Mouse (Mus musculus) mouse embryonic stem cell (cell line): Measurements from ENCODE around the gene Papss1.
"Not testable (repeated sequence)": the region's sequence is repeated elsewhere in the genome, so short reads cannot be mapped to it uniquely, and the experiment has no call there.

ENCODE experiments used
- in situ Hi-C, 2 experiments: fragments of 300-500 bp; cut with MboI; formaldehyde crosslinking; loops; 1 replicate in 1 of 2; 3 replicates in 1 of 2; pipeline ENCODE4 v1.14.3; 2019 to 2020; ENCODE audit warnings: low sequenced_read_pairs in 2 of 2, low pct_unique_long_range_greater_than_20kb in 1 of 2, mixed read lengths in 1 of 2; ENCODE audit not compliant: unreplicated experiment in 1 of 2

The Papss1 gene

GRCm38 (mm10) chr3:131564430-131565256, at the start of gene Papss1:
Papss1 (plus strand) TSS chr3:131564768.
- in situ Hi-C loops = no loop called here

- in situ Hi-C loops = no loop called here
These were observed 48.1 kb upstream of the Papss1 start for GRCm38 (mm10) chr3:131516332-131516999.

- in situ Hi-C loops = no loop called here
These were observed 46.8 kb upstream of the Papss1 start for GRCm38 (mm10) chr3:131517756-131518155.

- in situ Hi-C loops = no loop called here
These were observed 43.4 kb upstream of the Papss1 start for GRCm38 (mm10) chr3:131521206-131521605.

GRCm38 (mm10) chr3:131522243-131522642, 42.3 kb upstream of the Papss1 start:
- in situ Hi-C loops = no loop called here

- in situ Hi-C loops = no loop called here
These were observed 40.8 kb upstream of the Papss1 start for GRCm38 (mm10) chr3:131523749-131524148.

GRCm38 (mm10) chr3:131524210-131524609, 40.4 kb upstream of the Papss1 start:
- in situ Hi-C loops = no loop called here

- in situ Hi-C loops = no loop called here
These were observed 39.8 kb upstream of the Papss1 start for GRCm38 (mm10) chr3:131524779-131525178.

GRCm38 (mm10) chr3:131525229-131525628, 39.3 kb upstream of the Papss1 start:
- in situ Hi-C loops = no loop called here

- in situ Hi-C loops = no loop called here
These were observed 23.2 kb upstream of the Papss1 start for GRCm38 (mm10) chr3:131541244-131541942.

- in situ Hi-C loops = not testable (repeated sequence)
These were observed 17.0 kb upstream of the Papss1 start for GRCm38 (mm10) chr3:131547562-131547961.

GRCm38 (mm10) chr3:131550046-131550445, 14.5 kb upstream of the Papss1 start:
- in situ Hi-C loops = no loop called here

- in situ Hi-C loops = no loop called here
These were observed 12.0 kb upstream of the Papss1 start for GRCm38 (mm10) chr3:131552349-131553254.

- in situ Hi-C loops = no loop called here
These were observed 8.8 kb upstream of the Papss1 start for GRCm38 (mm10) chr3:131555771-131556170.

GRCm38 (mm10) chr3:131561591-131561990, 3.0 kb upstream of the Papss1 start:
- in situ Hi-C loops = no loop called here

- in situ Hi-C loops = no loop called here
These were observed 666 bp downstream of the Papss1 start for GRCm38 (mm10) chr3:131565257-131565610.

- in situ Hi-C loops = no loop called here
These were observed 1.7 kb downstream of the Papss1 start for GRCm38 (mm10) chr3:131566281-131566680.

GRCm38 (mm10) chr3:131570506-131570905, 5.9 kb downstream of the Papss1 start:
- in situ Hi-C loops = no loop called here
